Mouse (Mus musculus): Measurements from ENCODE around the gene Map3k11.

Gene Map3k11

DNA sequence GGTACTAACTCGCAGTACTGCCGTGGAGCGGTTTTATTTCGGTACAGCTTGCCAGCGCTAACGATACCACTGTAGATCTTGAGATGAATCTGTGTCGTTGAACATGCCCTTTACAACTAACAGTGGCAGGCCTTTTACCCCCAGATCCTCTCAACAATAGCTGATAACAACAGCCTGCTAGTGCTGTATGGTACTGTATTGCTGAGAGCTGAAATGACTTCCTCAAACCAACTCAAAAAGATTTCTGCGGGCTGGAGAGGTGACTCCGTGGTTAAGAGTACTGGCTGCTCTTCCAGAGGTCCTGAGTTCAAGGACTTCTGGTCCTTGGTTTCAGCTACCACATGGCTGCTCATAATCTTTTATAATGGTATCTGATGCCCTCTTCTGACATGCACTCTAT lies 45.8 kb downstream of the Map3k11 start:
- DNase-seq (ENCODE audit: low spot score) = no peak

DNA sequence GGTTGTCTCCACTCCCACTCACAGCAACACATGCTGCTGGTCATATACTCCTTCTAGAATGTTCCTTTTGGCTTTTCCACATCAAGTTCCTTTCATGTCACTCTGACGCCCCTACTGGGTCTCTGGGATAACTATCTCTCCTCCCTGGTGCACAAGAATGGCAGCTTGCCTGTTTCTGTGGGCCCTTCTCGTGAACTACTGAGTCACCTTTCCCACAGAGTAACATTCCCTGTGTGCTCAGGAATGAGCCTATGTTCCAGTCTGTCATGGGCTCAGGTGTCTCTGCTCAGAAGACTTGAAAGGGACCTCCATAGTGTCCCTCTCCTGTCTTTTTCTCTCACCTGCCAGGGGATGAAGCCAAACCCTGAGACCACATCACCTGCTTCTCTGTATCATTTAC lies 50.9 kb downstream of the Map3k11 start:
- no peak for DNase-seq (ENCODE audit: low spot score)

DNA sequence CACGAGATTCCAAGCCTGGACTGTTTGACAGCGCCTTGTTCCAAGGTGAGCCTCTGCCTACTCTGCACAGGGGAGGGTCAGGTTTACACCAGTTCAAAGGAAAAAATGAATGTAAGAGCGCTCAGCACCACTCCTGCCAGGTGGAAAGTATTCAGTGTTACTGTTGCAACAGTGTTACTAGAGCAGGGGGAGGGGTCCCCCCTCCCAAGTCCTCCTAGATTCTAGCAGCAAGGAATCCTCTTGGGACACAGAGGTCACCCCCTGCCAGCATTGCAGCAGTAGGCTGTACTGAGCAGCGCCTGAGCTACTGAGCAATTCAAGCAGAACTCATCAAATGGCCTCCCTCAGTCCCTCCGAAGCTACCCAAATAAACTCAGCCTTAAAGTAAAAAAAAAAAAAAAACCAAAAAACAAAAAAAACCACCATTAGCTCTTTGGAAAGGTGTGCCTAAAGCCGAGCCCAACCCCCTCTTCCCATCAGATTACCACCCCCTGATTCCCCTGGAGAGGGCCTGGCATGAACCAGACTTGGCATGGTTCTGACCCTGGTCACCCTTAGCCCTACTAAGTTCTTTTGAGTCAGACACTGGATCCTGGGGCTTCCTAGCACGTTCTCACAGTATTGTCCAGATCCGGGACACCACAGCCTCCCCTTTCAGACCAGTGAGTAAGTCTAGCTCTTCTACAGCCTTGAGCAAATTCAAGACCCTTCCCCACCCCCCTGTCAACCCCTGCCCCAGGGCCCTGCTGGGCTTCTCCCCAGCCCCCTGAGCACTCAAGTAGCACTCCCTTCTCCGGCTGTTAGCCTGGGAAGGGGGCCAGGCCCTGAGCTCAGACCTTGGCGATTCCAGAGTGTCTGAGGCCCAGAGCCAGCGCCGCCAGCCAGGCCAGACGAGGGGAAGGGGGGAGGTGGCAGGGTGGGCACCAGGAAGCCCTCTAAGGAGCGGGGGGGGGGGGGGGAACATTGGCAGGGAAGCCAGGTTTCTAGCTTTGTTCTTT lies 52.1 kb downstream of the Map3k11 start, which contains the start of gene Ltbp3:
Gene Ltbp3, plus strand, starts transcription at position 585 of the 998 bp plus-strand sequence.
- DNase-seq (ENCODE audit: low spot score) = peak; percentile 61

DNA sequence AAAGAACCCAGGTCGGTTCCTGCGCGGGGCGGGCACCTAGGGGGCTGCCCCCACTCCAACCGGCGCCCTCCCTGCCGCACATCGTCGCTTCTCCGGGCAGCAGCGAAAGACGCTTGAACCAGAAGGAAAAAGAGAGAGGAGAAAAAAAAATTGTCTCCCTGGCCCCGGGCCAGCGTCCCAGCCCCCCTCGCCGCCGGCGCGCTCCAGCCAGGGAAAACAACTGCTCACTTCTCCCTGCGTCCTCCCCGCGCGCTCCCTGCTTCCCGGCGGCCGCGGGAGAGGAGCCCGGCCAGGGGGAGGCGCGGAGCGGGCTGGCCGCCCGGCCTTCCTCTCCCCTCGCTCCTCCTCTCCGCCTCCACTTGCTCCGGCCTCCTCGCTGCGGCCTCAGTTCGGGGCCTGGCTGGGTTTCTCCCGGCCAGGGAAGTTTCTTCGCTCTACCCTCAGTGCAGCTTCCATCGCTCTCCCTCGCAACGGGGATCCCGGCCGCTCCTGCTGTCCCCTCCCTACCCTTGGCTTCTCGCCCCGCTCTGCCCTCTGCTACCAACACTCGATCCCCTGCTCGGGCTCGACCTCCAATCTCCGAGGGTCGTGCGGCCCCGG lies 53.2 kb downstream of the Map3k11 start:
- DNase-seq (ENCODE audit: low spot score) = peak; percentile 74

DNA sequence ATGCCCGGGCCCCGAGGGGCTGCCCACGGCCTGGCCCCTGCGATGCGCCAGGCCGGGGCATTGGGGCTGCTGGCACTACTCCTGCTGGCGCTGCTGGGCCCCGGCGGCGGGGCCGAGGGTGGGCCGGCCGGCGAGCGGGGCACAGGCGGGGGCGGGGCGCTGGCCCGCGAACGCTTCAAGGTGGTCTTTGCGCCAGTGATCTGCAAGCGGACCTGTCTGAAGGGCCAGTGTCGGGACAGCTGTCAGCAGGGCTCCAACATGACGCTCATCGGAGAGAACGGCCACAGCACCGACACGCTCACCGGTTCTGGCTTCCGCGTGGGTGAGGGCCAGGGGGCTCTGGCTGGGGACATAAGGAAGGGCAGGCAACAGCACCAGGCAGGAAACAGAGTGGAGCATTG lies 53.7 kb downstream of the Map3k11 start:
- no peak for DNase-seq (ENCODE audit: low spot score)

DNA sequence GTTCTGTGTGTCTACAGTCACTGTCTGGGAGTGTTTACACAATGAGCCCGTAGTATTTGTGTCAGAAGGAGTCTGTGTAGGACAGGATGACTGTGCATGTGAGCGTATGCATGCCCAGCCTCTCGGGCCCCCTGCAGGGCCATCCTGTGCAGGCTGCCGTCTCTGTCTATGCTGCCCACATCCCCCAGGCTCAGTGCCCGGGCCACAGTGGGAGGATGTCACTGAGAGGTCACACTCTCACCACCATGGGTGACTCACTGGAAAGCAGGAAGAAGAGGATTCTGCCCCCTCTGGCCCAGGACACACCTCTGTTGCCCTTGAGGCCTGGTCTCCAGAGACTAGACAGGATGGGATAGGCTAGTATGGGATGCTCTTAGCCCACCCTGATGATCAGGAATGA lies 55.0 kb downstream of the Map3k11 start:
- DNase-seq (ENCODE audit: low spot score) = no peak

DNA sequence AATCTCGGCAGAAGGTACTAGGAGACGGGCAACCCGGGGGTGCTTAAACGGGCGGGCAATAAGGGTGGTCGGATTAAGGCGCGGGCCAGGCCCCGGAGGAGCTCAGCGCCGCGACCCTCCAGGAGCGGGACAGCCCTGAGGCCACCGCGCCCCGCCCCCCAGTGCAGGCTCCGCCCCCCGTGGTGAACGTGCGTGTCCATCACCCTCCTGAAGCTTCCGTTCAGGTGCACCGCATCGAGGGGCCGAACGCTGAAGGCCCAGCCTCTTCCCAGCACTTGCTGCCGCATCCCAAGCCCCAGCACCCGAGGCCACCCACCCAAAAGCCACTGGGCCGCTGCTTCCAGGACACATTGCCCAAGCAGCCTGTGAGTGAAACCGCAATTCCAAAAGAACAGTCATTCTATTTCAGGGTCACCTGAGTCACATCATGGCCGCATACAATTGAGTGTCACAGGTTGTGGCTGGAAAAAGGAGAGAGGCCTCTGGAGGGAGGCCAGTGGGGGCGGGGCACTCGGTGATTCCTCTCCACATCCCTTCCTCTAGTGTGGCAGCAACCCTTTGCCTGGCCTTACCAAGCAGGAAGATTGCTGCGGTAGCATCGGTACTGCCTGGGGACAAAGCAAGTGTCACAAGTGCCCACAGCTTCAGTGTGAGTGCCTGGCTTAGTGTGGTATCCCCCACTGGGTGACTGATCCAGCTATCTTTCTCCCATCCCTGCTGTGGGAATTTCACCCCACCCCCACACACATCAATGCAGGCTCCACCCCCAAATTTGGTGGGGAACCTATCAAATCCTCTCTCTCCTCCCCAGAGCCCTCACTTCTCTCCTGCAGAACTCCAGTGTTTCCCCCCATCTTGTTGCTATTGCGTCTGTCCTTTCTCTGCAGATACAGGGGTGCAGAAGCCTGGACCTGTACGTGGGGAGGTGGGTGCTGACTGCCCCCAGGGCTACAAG lies 57.5 kb downstream of the Map3k11 start:
- no peak for DNase-seq (ENCODE audit: low spot score)

DNA sequence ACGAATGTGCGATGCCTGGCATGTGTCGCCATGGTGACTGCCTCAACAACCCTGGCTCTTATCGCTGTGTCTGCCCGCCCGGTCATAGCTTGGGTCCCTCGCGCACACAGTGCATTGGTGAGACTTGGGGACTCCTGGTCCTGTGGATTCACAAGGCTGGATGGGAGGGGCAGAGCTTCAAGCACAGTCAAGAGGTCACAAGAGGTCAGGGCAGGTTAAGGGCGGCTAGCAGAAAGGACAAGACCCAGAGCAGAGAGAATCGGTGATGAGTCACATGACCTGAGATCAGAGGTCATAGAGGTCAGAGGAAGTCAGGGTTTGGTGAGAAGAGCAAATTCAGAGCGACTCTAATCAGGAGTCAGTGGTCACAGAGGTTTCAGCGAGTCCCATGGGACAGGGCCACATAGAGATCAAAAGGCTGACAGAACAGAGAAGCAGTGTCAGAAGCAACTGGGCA lies 58.4 kb downstream of the Map3k11 start:
- DNase-seq (ENCODE audit: low spot score) = no peak

DNA sequence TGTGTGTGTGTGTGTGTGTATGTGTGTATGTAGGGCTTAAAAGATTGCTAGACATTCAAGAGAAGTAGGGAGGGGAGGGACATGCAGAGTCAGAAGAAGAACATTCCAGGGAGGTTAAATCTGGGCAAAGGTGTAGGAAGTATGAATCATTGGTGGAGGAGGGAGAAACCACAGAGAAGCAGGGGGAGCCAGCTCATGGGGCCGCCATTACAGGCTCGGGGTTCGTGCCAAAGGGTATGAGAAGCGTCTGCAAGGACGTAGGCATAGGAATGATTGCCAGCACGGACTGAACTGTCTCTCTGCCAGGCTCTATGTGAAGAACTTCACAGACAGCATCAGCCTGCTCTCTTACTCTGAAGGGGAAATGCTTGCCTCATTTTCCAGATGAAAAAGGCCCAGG lies 60.9 kb downstream of the Map3k11 start:
- no peak for DNase-seq (ENCODE audit: low spot score)

DNA sequence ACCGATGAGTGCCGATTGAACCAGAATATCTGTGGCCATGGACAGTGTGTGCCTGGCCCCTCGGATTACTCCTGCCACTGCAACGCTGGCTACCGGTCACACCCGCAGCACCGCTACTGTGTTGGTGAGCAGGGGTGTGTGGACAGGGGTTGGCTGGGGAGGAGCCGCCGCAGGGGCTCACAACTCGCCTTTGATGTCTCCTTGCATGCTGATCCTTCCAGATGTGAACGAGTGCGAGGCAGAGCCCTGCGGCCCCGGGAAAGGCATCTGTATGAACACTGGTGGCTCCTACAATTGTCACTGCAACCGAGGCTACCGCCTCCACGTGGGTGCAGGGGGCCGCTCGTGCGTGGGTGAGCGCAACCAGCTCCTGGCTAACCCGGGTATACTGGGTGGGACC lies 62.4 kb downstream of the Map3k11 start:
- DNase-seq (ENCODE audit: low spot score) = no peak

DNA sequence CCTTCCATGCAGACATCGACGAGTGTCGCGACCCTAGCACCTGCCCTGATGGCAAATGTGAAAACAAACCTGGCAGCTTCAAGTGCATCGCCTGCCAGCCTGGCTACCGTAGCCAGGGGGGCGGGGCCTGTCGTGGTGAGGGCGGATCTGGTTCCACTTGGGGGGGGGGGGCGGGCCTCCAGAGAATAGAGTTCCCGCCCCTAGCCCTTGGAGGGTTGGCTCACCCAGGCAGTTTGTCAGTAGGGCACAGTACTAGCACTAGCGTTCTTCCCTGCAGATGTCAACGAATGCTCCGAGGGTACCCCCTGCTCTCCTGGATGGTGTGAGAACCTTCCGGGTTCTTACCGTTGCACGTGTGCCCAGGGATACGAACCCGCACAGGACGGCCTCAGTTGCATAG lies 63.2 kb downstream of the Map3k11 start:
- DNase-seq (ENCODE audit: low spot score) = no peak
